Mouse (Mus musculus): ENCODE measurements at regions not wholly inside any gene's neighbourhood (a gene's known extent, or its start where the extent isn't known, plus 50 kb on each side); places are given as distances from the start of the nearest gene placed in this dataset.

GRCm38 (mm10) chr4:23567827-23568226, 928.4 kb upstream of the Mms22l start:
- WGBS: 57% methylated on average over 1 of the region's 1 CpGs
- Histone ChIP-seq H3K36me3 (ENCODE audit: control insufficient read depth, insufficient read depth) (no peaks in the 10 kb centered on the region), H3K27ac (ENCODE audit: low read length) (no peak overlapping the region), H3K4me3 (replicated peaks; ENCODE audit: low read length) (no peak overlapping the region), H3K27me3 (replicated peaks; ENCODE audit: control insufficient read depth, insufficient read depth, low read length) (no peaks in the 10 kb centered on the region), H3K9ac (replicated peaks; ENCODE audit: low read depth, low read length) (no peak overlapping the region), H3K4me2 (ENCODE audit: low read length) (no peak overlapping the region), H3K4me1 (replicated peaks; ENCODE audit: control insufficient read depth, insufficient read depth, low read length) (no peaks in the 10 kb centered on the region), H3K9me3 (ENCODE audit: control insufficient read depth, low read length) (0 out of 2 replicates have a peak, but pooled peaks cover 3% of the 10 kb centered on the region)
- no peak for ATAC-seq

GRCm38 (mm10) chr4:23573013-23573412, 923.2 kb upstream of the Mms22l start:
- Histone ChIP-seq H3K9ac (replicated peaks; ENCODE audit: low read depth, low read length) (no peak overlapping the region), H3K36me3 (ENCODE audit: control insufficient read depth, insufficient read depth) (no peaks in the 10 kb centered on the region), H3K4me2 (ENCODE audit: low read length) (no peak overlapping the region), H3K27ac (ENCODE audit: low read length) (no peak overlapping the region), H3K9me3 (ENCODE audit: control insufficient read depth, low read length) (no peaks in the 10 kb centered on the region), H3K4me1 (replicated peaks; ENCODE audit: control insufficient read depth, insufficient read depth, low read length) (no peaks in the 10 kb centered on the region), H3K27me3 (replicated peaks; ENCODE audit: control insufficient read depth, insufficient read depth, low read length) (no peaks in the 10 kb centered on the region), H3K4me3 (replicated peaks; ENCODE audit: low read length) (no peak overlapping the region)
- no peak for ATAC-seq

GRCm38 (mm10) chr4:23587412-23587811, 908.8 kb upstream of the Mms22l start:
- no peak overlapping the region for H3K4me2 ChIP-seq (ENCODE audit: low read length)
- no peaks in the 10 kb centered on the region for H3K27me3 ChIP-seq (replicated peaks; ENCODE audit: control insufficient read depth, insufficient read depth, low read length)
- ATAC-seq: no peak
- no peaks in the 10 kb centered on the region for H3K4me1 ChIP-seq (replicated peaks; ENCODE audit: control insufficient read depth, insufficient read depth, low read length)
- H3K4me3 ChIP-seq (replicated peaks; ENCODE audit: low read length): no peak overlapping the region
- no peaks in the 10 kb centered on the region for H3K36me3 ChIP-seq (ENCODE audit: control insufficient read depth, insufficient read depth)
- H3K9ac ChIP-seq (replicated peaks; ENCODE audit: low read depth, low read length): no peak overlapping the region
- 87% methylated on average over 2 of the region's 2 CpGs for WGBS
- no peaks in the 10 kb centered on the region for H3K9me3 ChIP-seq (ENCODE audit: control insufficient read depth, low read length)
- H3K27ac ChIP-seq (ENCODE audit: low read length): no peak overlapping the region

GRCm38 (mm10) chr4:23590883-23591282, 905.4 kb upstream of the Mms22l start:
- Histone ChIP-seq H3K9me3 (ENCODE audit: control insufficient read depth, low read length) (no peaks in the 10 kb centered on the region), H3K9ac (replicated peaks; ENCODE audit: low read depth, low read length) (no peak overlapping the region), H3K4me3 (replicated peaks; ENCODE audit: low read length) (no peak overlapping the region), H3K36me3 (ENCODE audit: control insufficient read depth, insufficient read depth) (no peaks in the 10 kb centered on the region), H3K4me1 (replicated peaks; ENCODE audit: control insufficient read depth, insufficient read depth, low read length) (no peaks in the 10 kb centered on the region), H3K27ac (ENCODE audit: low read length) (no peak overlapping the region), H3K4me2 (ENCODE audit: low read length) (no peak overlapping the region), H3K27me3 (replicated peaks; ENCODE audit: control insufficient read depth, insufficient read depth, low read length) (no peaks in the 10 kb centered on the region)
- ATAC-seq: no peak
- WGBS: 63% methylated on average over 3 of the region's 3 CpGs

- no peak overlapping the region for H3K27ac ChIP-seq (ENCODE audit: low read length)
- ATAC-seq: no peak
- 91% methylated on average over 2 of the region's 2 CpGs for WGBS
- H3K9me3 ChIP-seq (ENCODE audit: control insufficient read depth, low read length): no peaks in the 10 kb centered on the region
- H3K4me3 ChIP-seq (replicated peaks; ENCODE audit: low read length): no peak overlapping the region
- H3K4me1 ChIP-seq (replicated peaks; ENCODE audit: control insufficient read depth, insufficient read depth, low read length): no peaks in the 10 kb centered on the region
- H3K9ac ChIP-seq (replicated peaks; ENCODE audit: low read depth, low read length): no peak overlapping the region
- no peaks in the 10 kb centered on the region for H3K36me3 ChIP-seq (ENCODE audit: control insufficient read depth, insufficient read depth)
- H3K4me2 ChIP-seq (ENCODE audit: low read length): no peak overlapping the region
- H3K27me3 ChIP-seq (replicated peaks; ENCODE audit: control insufficient read depth, insufficient read depth, low read length): no peaks in the 10 kb centered on the region
These were observed 904.7 kb upstream of the Mms22l start for GRCm38 (mm10) chr4:23591593-23591992.

GRCm38 (mm10) chr4:23600070-23600469, 896.2 kb upstream of the Mms22l start:
- ATAC-seq: no peak

GRCm38 (mm10) chr4:23601426-23602293, 894.6 kb upstream of the Mms22l start:
- WGBS: 4% methylated on average over 13 of the region's 13 CpGs
- Histone ChIP-seq H3K27ac (ENCODE audit: low read length) (peak overlapping the region; percentile 80), H3K9ac (replicated peaks; ENCODE audit: low read depth, low read length) (peak overlapping the region; percentile 51), H3K4me3 (replicated peaks; ENCODE audit: low read length) (peak overlapping the region; percentile 40), H3K27me3 (replicated peaks; ENCODE audit: control insufficient read depth, insufficient read depth, low read length) (no peaks in the 10 kb centered on the region), H3K4me2 (ENCODE audit: low read length) (peak overlapping the region; percentile 53), H3K4me1 (replicated peaks; ENCODE audit: control insufficient read depth, insufficient read depth, low read length) (peaks cover 18% of the 10 kb centered on the region), H3K36me3 (ENCODE audit: control insufficient read depth, insufficient read depth) (no peaks in the 10 kb centered on the region), H3K9me3 (ENCODE audit: control insufficient read depth, low read length) (no peaks in the 10 kb centered on the region)
- peak; percentile 83 for ATAC-seq

More at GRCm38 (mm10) chr4:23600070-23600469, 896.2 kb upstream of the Mms22l start:
- H3K9ac ChIP-seq (replicated peaks; ENCODE audit: low read depth, low read length): no peak overlapping the region
- H3K9me3 ChIP-seq (ENCODE audit: control insufficient read depth, low read length): no peaks in the 10 kb centered on the region
- peaks cover 18% of the 10 kb centered on the region for H3K4me1 ChIP-seq (replicated peaks; ENCODE audit: control insufficient read depth, insufficient read depth, low read length)
- WGBS: 90% methylated on average over 2 of the region's 2 CpGs
- no peaks in the 10 kb centered on the region for H3K27me3 ChIP-seq (replicated peaks; ENCODE audit: control insufficient read depth, insufficient read depth, low read length)
- no peak overlapping the region for H3K4me3 ChIP-seq (replicated peaks; ENCODE audit: low read length)
- H3K4me2 ChIP-seq (ENCODE audit: low read length): no peak overlapping the region
- H3K36me3 ChIP-seq (ENCODE audit: control insufficient read depth, insufficient read depth): no peaks in the 10 kb centered on the region
- H3K27ac ChIP-seq (ENCODE audit: low read length): no peak overlapping the region

- Histone ChIP-seq H3K4me1 (replicated peaks; ENCODE audit: control insufficient read depth, insufficient read depth, low read length) (peaks cover 18% of the 10 kb centered on the region), H3K4me3 (replicated peaks; ENCODE audit: low read length) (peak overlapping the region; percentile 25), H3K27ac (ENCODE audit: low read length) (peak overlapping the region; percentile 80), H3K9me3 (ENCODE audit: control insufficient read depth, low read length) (no peaks in the 10 kb centered on the region), H3K27me3 (replicated peaks; ENCODE audit: control insufficient read depth, insufficient read depth, low read length) (no peaks in the 10 kb centered on the region), H3K36me3 (ENCODE audit: control insufficient read depth, insufficient read depth) (no peaks in the 10 kb centered on the region), H3K9ac (replicated peaks; ENCODE audit: low read depth, low read length) (peak overlapping the region; percentile 17; the same call in 1 of the 2 replicates), H3K4me2 (ENCODE audit: low read length) (peak overlapping the region; percentile 53)
- 11% methylated on average over 9 of the region's 9 CpGs for WGBS
- ATAC-seq: peak; percentile 78
These were observed 893.8 kb upstream of the Mms22l start for GRCm38 (mm10) chr4:23602294-23602932.

- H3K27me3 ChIP-seq (replicated peaks; ENCODE audit: control insufficient read depth, insufficient read depth, low read length): no peaks in the 10 kb centered on the region
- H3K9me3 ChIP-seq (ENCODE audit: control insufficient read depth, low read length): no peaks in the 10 kb centered on the region
- no peak overlapping the region for H3K4me3 ChIP-seq (replicated peaks; ENCODE audit: low read length)
- 72% methylated on average over 3 of the region's 3 CpGs for WGBS
- no peak overlapping the region for H3K9ac ChIP-seq (replicated peaks; ENCODE audit: low read depth, low read length)
- ATAC-seq: no peak
- no peaks in the 10 kb centered on the region for H3K36me3 ChIP-seq (ENCODE audit: control insufficient read depth, insufficient read depth)
- H3K4me1 ChIP-seq (replicated peaks; ENCODE audit: control insufficient read depth, insufficient read depth, low read length): peaks cover 6% of the 10 kb centered on the region
- no peak overlapping the region for H3K4me2 ChIP-seq (ENCODE audit: low read length)
- no peak overlapping the region for H3K27ac ChIP-seq (ENCODE audit: low read length)
These were observed 888.9 kb upstream of the Mms22l start for GRCm38 (mm10) chr4:23607348-23607747.
